Mouse (Mus musculus) heart, postnatal 0 days (tissue): Measurements from ENCODE around the gene Atp5e. TPM values are rescaled to one million over a fixed set of nuclear protein-coding genes. Genes with fewer than 3 reads are reported as not detected.

Source experiments
- ATAC-seq: fragments of 200-750 bp; cut with Nextera tagmentation; 2 replicates; pipeline ENCODE4 v1.8.0; 2017; ENCODE audit warnings: low read depth, moderate number of reproducible peaks, moderate library complexity; ENCODE audit not compliant: insufficient read depth
- DNase-seq: peaks from one replicate; pipeline ENCODE4 v3.0.0-alpha.2; 2016; ENCODE audit warnings: low spot score
- H3K27ac ChIP-seq: fragments of 300-500 bp; sonication (generic); 2 replicates; pipeline ENCODE4 v1.5.1; 2014; ENCODE audit warnings: low read depth, mild to moderate bottlenecking
- H3K27me3 ChIP-seq: fragments of 300-500 bp; sonication (generic); 2 replicates; pipeline ENCODE4 v1.6.1; 2014; ENCODE audit warnings: low read length, mixed read lengths; ENCODE audit not compliant: control insufficient read depth, insufficient read depth
- H3K36me3 ChIP-seq: fragments of 300-500 bp; sonication (generic); replicated peaks from 2 replicates; pipeline ENCODE4 v1.6.1; 2014; ENCODE audit warnings: low read length, mixed read lengths; ENCODE audit not compliant: control insufficient read depth, insufficient read depth
- H3K4me1 ChIP-seq: fragments of 300-500 bp; sonication (generic); 2 replicates; pipeline ENCODE4 v1.6.1; 2014; ENCODE audit warnings: antibody characterized with exemption; ENCODE audit not compliant: control insufficient read depth, insufficient read depth
- H3K4me2 ChIP-seq: fragments of 300-500 bp; sonication (generic); 2 replicates; pipeline ENCODE4 v1.6.1; 2014; ENCODE audit warnings: low read depth, mild to moderate bottlenecking, low read length, moderate library complexity
- H3K4me3 ChIP-seq: fragments of 300-500 bp; sonication (generic); 2 replicates; pipeline ENCODE4 v1.5.1; 2014; ENCODE audit warnings: low read depth, low read length
- H3K9ac ChIP-seq: fragments of 300-500 bp; sonication (generic); replicated peaks from 2 replicates; pipeline ENCODE4 v1.6.1; 2014; ENCODE audit warnings: low read depth, low read length, mixed read lengths
- H3K9me3 ChIP-seq: fragments of 300-500 bp; sonication (generic); replicated peaks from 2 replicates; pipeline ENCODE4 v1.6.1; 2016; ENCODE audit warnings: low read length; ENCODE audit not compliant: control insufficient read depth
- CTCF ChIP-seq: IDR thresholded peaks from 2 replicates; pipeline ENCODE4 v1.5.1; 2016; ENCODE audit warnings: antibody characterized with exemption, control low read depth, low read depth
- EP300 ChIP-seq: IDR thresholded peaks from 2 replicates; pipeline ENCODE4 v1.6.1; 2016; ENCODE audit warnings: antibody characterized with exemption, low read depth
- WGBS: fragments of 180-500 bp; shearing (Covaris S2); extraction: QIAGEN DNeasy Blood & Tissue Kit; methylation state at CpG from one replicate; pipeline ENCODE4 v1.1.7; 2014; 5-methylcytosine and 5-hydroxymethylcytosine counted together
- polyA plus RNA-seq: library from polyadenylated mRNA; unstranded; fragments of >200 nt; fragmentation: Nextera tagmentation; extraction: Ambion mirVana; gene quantifications from 2 replicates; pipeline ENCODE4 v1.2.1, GENCODE M21; 2015
- total RNA-seq: library from RNA; depleted of rRNA; stranded (reverse); fragments of >200 nt; gene quantifications from 2 replicates; pipeline ENCODE4 v1.2.3, GENCODE M21; 2014; ENCODE audit warnings: low replicate concordance

The Atp5e gene
- total and polyA plus RNA-seq, 2 experiments from 2014 or later, result 1,121 to 2,030 TPM

DNA sequence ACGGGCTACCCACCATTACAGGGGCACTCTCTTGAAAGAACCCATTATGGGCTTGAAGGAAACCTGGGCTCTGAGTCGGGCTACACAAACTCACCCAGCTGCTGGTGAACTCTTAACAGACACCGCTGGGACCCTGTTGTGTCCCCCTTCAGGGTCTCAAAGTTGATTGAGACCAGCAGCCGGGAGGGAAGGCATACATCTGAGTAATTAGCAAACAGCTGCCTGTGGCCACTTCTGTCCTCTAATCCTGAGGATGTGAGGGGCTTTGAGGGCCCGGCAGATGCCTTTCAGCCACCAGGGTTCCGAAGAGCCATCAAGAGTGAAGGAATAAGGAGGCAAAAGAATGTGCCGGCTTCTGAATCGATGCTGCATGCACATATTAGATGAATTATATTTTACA is 17.0 kb downstream of the Atp5e start:
- Histone ChIP-seq H3K4me1 (0 out of 2 replicates have a peak, but pooled peaks cover 11% of the 10 kb centered on the region), H3K27me3 (no peaks in the 10 kb centered on the region), H3K4me2 (no peak overlapping the region), H3K27ac (no peak overlapping the region), H3K4me3 (no peak overlapping the region), H3K9me3 (no peaks in the 10 kb centered on the region), H3K9ac (no peak overlapping the region), H3K36me3 (no peaks in the 10 kb centered on the region)
- ATAC-seq (no peak), DNase-seq (no peak)
- no peak for TF ChIP-seq CTCF
- no peak for TF ChIP-seq EP300
- WGBS, result 63% methylated on average over 8 of the region's 8 CpGs

DNA sequence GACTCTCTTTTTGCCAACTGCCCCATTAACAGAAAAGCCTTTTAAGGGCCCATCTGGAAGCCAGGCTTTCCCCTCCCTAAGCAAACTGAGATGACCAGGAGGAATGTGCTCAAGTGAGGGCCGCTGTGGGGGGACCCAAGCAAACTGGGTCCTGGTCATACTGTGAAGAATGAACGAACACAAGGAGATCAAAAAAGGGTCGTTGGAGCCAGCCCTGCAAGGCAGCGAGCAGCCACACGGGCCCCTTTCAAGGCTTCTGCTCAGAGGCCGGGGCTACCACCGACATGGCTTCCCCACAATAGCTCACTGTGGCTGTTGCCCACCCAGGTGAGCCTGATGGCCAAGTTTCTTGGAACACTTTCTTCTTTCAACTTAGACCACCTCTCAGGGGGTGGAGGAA is 17.4 kb downstream of the Atp5e start:
- no peaks in the 10 kb centered on the region for H3K36me3 ChIP-seq
- H3K27me3 ChIP-seq, result no peaks in the 10 kb centered on the region
- no peak overlapping the region for H3K27ac ChIP-seq
- H3K4me2 ChIP-seq, result no peak overlapping the region
- H3K9ac ChIP-seq, result no peak overlapping the region
- H3K9me3 ChIP-seq, result no peaks in the 10 kb centered on the region
- no peak for TF ChIP-seq CTCF
- TF ChIP-seq EP300, result no peak
- H3K4me1 ChIP-seq, result 0 out of 2 replicates have a peak, but pooled peaks cover 11% of the 10 kb centered on the region
- H3K4me3 ChIP-seq, result no peak overlapping the region
- no peak for ATAC-seq
- WGBS, result 59% methylated on average over 7 of the region's 7 CpGs
- no peak for DNase-seq

DNA sequence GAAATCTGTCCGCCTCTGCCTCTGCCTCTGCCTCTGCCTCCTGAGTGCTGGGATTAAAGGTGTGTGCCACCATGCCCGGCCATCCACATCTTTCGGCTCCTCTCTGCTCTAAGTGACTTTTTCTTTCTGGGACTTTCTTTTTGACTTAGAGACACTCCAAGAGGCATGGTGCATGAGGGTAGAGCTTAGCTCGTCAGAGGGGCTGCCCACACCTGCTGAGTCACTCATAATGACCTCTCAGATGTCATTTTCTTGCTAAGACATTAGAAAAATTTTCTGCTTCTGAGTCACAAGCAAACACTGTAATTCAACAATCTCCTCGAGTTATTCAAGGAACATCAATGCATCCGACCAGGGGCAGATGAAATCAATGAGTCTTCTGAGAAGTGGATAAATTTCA is 18.9 kb downstream of the Atp5e start:
- Histone ChIP-seq H3K9me3 (no peaks in the 10 kb centered on the region), H3K27ac (no peak overlapping the region), H3K9ac (no peak overlapping the region), H3K27me3 (no peaks in the 10 kb centered on the region), H3K4me3 (no peak overlapping the region), H3K4me1 (0 out of 2 replicates have a peak, but pooled peaks cover 11% of the 10 kb centered on the region), H3K4me2 (no peak overlapping the region), H3K36me3 (no peaks in the 10 kb centered on the region)
- ATAC-seq (no peak), DNase-seq (no peak)
- 82% methylated on average over 6 of the region's 6 CpGs for WGBS
- TF ChIP-seq CTCF, result no peak
- TF ChIP-seq EP300, result no peak

GRCm38 (mm10) chr2:174444359-174444758 is 19.5 kb downstream of the Atp5e start:
- DNase-seq (no peak), ATAC-seq (no peak)
- whole genome bisulfite sequencing, result 67% methylated on average over 7 of the region's 7 CpGs

DNA sequence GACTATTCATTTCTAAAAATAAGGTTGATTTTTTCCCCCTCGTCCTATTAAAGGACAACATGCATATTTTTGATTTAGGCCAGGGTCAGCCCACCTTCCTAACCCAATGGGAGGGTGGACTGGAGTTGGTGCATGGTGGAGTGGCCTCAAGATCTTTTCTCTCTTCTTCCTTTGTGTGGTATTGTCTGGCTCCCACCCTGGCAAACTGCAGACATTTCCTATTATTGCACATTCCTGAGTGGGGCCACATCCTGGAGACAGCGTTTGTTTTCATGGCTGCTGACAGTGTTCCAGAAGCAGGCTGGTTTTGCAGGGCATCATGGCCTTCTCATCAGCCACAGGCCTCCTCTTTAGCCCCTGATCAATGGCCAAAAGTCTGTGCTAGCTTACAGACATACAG is 20.9 kb downstream of the Atp5e start:
- Histone ChIP-seq H3K36me3 (no peaks in the 10 kb centered on the region), H3K9ac (no peak overlapping the region), H3K27ac (peak overlapping the region; percentile 27; the same call in 1 of the 2 replicates), H3K4me1 (peaks cover 20% of the 10 kb centered on the region), H3K27me3 (no peaks in the 10 kb centered on the region), H3K4me3 (no peak overlapping the region), H3K9me3 (no peaks in the 10 kb centered on the region), H3K4me2 (no peak overlapping the region)
- WGBS, result 26% methylated on average over 2 of the region's 2 CpGs
- no peak for TF ChIP-seq EP300
- no peak for TF ChIP-seq CTCF
- DNase-seq (no peak), ATAC-seq (peak; percentile 22; the same call in 1 of the 2 replicates)

More at GRCm38 (mm10) chr2:174444359-174444758, 19.5 kb downstream of the Atp5e start:
- Histone ChIP-seq H3K9me3 (no peaks in the 10 kb centered on the region), H3K9ac (no peak overlapping the region), H3K27ac (no peak overlapping the region), H3K4me2 (no peak overlapping the region), H3K27me3 (no peaks in the 10 kb centered on the region), H3K4me3 (no peak overlapping the region), H3K36me3 (no peaks in the 10 kb centered on the region), H3K4me1 (0 out of 2 replicates have a peak, but pooled peaks cover 11% of the 10 kb centered on the region)
- TF ChIP-seq EP300, result no peak
- no peak for TF ChIP-seq CTCF

DNA sequence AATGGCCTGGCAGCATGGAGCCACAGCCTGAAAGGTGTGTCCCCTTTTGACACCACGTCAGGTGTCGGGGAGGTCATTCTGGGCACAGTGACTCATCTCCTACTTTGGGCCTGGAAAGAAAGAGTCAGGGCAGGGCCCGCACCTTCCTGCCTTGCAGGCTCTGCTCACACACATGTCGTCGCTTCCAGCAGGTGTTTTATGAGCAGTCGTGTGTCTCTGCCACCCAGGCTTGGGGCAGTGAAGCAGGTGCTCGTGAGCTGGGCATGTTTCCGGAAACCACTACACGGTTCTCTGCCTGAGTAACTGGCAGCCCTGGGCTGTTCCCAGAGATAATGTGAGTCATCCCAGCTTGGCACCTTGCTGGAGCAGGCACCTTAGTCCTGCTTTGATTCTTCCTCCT is 21.4 kb downstream of the Atp5e start:
- TF ChIP-seq EP300 (no peak), CTCF (no peak)
- no peaks in the 10 kb centered on the region for H3K27me3 ChIP-seq
- peak overlapping the region; percentile 52; the same call in 1 of the 2 replicates for H3K27ac ChIP-seq
- 50% methylated on average over 9 of the region's 9 CpGs for WGBS
- H3K36me3 ChIP-seq, result no peaks in the 10 kb centered on the region
- H3K4me3 ChIP-seq, result no peak overlapping the region
- no peak overlapping the region for H3K9ac ChIP-seq
- H3K9me3 ChIP-seq, result no peaks in the 10 kb centered on the region
- DNase-seq, result no peak
- peaks cover 25% of the 10 kb centered on the region for H3K4me1 ChIP-seq
- no peak overlapping the region for H3K4me2 ChIP-seq
- peak; percentile 34 for ATAC-seq
